Mouse (Mus musculus): Measurements from ENCODE around the gene Patj.

The Patj gene

GRCm38 (mm10) chr4:98653650-98654049 lies 258.1 kb downstream of the Patj start:
- DNase-seq (ENCODE audit: low read depth, low spot score) = no peak

DNA sequence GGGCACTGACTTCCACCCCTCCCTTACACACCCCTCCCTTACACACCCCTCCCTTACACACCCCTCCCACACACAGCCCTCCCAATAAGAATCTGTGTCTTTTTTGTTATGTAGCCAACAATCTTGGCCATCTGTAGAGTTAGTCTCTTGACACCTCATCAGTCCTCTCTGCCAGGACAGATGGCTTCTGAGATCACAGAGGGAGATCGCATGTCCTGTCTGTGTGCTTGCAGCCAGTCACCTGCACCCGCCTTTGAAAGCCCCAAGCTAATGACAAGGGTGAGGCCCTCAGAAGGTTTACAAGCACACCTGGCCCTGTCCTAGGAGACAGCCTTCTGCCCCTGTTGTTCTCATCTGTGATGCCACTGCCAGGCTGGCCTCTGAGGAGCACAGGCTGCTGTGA lies 258.8 kb downstream of the Patj start:
- peak; percentile 28 for DNase-seq (ENCODE audit: low read depth, low spot score)

DNA sequence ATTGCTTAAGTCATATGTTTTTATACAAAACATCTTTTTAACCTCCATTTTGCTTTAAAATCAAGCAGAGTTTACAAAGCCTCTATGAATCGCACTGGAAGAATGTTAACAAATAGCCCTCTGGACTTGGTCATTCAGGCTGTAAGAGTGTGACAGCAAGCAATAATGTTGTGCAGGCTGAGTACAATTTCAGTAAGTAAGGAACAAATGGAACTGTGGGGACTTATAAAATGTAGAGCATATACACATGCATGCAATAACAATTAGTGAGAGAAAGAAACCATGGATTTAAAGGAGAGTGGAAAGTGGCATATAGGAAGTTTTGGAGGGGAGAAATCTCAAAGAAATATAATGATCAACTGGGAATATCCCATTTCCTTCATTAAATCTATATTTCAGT lies 261.2 kb downstream of the Patj start:
- DNase-seq (ENCODE audit: low read depth, low spot score) = no peak

DNA sequence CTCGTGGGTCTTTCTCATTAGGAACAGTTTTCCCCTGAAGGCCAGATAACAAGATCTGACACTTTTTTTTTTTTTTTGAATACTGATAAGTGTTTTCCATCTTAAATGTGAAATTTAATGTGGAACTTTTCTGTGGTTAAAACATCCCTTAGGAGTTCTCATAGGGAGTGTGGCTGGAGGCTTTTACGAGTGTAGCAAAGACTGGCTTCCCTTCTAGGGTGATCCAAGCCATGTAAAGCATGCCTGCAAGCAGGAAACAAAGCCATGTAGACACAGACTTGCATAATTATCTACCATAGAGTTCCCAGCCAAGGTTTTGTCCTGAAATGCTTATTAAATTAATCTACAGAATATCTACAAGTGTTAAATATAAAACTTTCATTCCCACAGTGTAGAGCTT lies 263.4 kb downstream of the Patj start:
- DNase-seq (ENCODE audit: low read depth, low spot score) = no peak

GRCm38 (mm10) chr4:98660534-98660933 lies 264.9 kb downstream of the Patj start:
- DNase-seq (ENCODE audit: low read depth, low spot score) = no peak

DNA sequence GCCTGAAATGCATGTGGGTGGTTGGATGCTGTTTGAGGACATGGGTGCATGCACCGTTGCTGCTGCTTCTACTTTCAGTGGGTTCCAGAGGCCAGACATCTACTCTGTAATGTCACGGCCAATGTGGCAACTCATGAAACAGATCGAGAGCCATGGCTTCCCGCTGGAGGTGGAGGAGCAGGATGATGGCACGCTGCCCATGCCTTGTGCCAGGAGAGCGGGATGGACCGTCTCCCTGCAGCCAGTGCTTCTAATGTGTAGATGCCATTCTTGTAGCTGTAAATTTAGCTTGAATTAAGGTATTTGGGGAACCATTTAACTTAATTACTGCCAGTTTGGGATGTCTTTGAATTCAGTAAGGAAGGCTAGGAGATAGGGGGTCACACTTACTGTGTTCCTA lies 270.3 kb downstream of the Patj start:
- DNase-seq (ENCODE audit: low read depth, low spot score) = no peak

DNA sequence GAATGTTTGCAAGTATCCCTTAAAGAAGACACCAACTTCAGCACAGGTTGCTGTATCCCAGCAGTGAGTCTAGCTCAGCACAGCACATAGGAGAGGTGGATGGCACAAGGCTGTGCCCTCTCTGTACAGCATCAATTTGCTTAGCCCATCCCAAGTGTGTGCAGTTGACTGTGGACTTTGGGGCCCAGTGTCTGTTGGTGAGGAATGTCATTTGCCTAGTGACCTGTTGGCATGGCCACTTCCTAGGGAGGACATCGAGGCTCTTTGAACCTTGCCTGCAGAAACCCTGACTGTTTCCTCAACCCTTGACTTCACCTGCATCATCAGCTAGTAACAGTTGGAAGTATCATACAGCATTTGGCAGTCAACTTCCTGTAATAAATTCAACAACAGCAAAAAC lies 270.9 kb downstream of the Patj start:
- no peak for DNase-seq (ENCODE audit: low read depth, low spot score)

GRCm38 (mm10) chr4:98667009-98667408 lies 271.4 kb downstream of the Patj start:
- DNase-seq (ENCODE audit: low read depth, low spot score) = no peak

- DNase-seq (ENCODE audit: low read depth, low spot score) = no peak
These were observed 281.9 kb downstream of the Patj start for GRCm38 (mm10) chr4:98677506-98677905.

DNA sequence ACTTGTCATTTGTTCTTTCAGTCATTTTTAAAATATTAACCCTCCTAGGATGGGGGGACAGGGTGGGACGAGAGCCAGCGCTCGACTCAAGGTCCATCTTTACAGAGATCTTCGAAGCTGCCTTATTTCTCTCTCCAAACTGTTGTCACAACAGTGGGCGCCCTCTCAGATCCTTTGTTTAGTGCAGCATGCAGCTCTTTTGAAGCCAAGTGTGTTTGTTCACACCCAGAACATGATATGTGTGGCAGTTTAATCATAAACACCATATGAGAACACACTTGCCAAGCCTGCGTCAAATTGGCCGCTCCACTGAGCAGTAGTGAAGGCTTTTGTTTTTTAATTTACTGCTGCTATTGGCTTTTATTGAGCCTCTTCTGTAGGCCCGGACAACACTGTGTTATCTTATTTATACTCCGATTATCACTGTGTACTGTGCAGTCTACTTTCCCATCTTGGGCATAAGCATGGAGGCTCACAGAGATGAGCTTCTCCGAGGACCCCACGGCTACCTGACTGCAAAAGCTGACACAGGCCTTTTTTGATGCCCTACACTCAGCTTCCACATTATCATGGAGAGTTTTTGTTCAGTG lies 291.2 kb downstream of the Patj start:
- no peak for DNase-seq (ENCODE audit: low read depth, low spot score)

GRCm38 (mm10) chr4:98688116-98688515 lies 292.5 kb downstream of the Patj start:
- no peak for DNase-seq (ENCODE audit: low read depth, low spot score)

- no peak for DNase-seq (ENCODE audit: low read depth, low spot score)
These were observed 292.9 kb downstream of the Patj start for GRCm38 (mm10) chr4:98688520-98688919.

GRCm38 (mm10) chr4:98689988-98690387 lies 294.4 kb downstream of the Patj start:
- DNase-seq (ENCODE audit: low read depth, low spot score) = no peak

DNA sequence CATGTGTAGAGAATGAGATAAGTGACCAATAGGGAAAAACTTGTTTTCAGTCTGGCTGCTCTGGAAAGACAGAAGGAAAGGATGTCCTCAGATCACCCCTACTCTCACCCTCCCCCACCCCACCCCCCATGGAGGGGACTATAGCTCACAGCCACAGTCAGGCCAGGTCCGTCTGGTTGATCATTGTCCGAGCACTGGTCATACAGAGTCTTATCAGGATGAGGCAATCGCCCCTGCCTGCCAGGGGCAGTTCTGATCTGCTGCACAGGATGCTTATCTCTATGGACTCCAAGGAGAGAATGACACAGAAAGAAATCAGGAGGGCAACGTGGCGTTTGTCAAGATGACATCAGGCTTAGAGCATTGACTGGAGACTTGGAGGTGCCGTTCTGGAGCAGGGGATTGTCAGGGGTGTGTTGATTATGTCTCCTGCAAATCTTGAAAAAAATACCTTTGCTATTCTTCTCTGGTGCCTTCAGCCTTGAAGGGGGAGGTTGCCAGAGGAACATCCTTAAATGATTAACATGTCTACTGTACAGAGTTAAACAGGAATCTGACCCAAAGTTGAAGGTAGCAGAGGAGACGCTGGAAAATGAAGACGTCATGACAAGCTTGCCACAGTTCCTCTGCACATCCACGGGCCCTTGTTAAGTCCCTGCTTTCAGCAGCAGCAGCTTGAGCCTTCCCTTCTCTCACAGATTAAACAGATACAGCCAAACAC lies 298.0 kb downstream of the Patj start:
- no peak for DNase-seq (ENCODE audit: low read depth, low spot score)

DNA sequence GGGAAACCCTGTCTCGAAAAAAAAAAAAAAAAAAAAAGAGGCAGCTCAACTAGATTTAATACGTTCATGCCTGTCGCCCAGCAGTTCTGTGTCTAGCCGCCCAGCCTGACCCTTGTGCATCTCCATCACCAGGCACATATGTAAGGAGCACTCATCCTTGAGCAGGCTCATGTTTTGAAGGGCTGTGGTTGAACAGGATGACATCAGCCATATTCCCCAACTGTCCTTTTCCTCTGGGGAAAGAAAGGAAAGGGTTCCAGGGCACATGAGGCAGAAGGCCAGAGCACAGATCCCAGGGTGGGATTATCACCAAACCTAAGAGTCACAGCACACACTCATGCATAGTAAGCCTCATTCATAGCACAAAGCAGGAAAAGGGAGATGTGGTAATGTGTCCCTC lies 302.3 kb downstream of the Patj start:
- DNase-seq (ENCODE audit: low read depth, low spot score) = no peak

- no peak for DNase-seq (ENCODE audit: low read depth, low spot score)
These were observed 303.3 kb downstream of the Patj start for GRCm38 (mm10) chr4:98698921-98699320.

- no peak for DNase-seq (ENCODE audit: low read depth, low spot score)
These were observed 304.6 kb downstream of the Patj start for GRCm38 (mm10) chr4:98700156-98700555.

GRCm38 (mm10) chr4:98702201-98702894 lies 306.8 kb downstream of the Patj start:
- peak; percentile 85 for DNase-seq (ENCODE audit: low read depth, low spot score)

DNA sequence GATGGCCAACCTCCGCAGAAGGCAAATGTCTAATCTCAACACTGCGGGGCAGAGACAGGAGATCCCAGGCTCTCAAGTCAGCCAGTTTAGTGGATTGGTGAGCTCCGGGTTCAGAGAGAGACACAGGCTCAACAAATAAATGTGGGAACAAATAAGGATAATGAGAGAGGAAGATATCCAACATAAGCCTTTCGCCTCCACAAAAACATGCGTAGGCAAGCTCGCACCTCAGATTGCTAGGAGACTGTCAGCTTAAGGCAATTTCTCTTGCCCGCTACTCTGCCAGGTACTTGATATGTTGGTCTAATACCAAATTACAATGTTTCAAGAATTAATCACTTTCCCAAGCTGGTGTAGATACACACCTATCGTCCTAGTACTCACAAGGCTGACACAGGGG lies 315.3 kb downstream of the Patj start:
- no peak for DNase-seq (ENCODE audit: low read depth, low spot score)

- no peak for DNase-seq (ENCODE audit: low read depth, low spot score)
These were observed 322.4 kb downstream of the Patj start for GRCm38 (mm10) chr4:98717735-98718546.

- no peak for DNase-seq (ENCODE audit: low read depth, low spot score)
These were observed 322.9 kb downstream of the Patj start for GRCm38 (mm10) chr4:98718547-98718917.

DNA sequence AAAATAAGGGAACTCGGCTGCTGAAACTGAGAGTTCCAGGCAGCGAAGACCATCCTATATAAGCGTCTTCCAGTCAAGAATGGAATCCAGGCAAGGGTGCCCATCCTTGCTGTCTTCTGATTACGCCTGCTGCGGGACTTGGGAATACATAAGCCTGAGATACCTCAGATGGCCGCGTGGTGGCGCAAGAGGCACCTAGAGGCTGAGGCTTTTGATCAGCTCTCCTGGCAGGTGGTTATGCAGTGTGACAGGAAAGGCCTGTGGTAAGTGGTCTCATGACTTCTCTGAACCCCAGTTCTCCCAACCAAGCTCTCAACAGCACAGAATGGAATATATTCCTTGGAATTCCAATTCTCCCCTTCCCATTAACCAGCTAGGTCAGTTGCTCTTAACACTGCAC lies 326.9 kb downstream of the Patj start:
- DNase-seq (ENCODE audit: low read depth, low spot score) = peak; percentile 82
